Mouse (Mus musculus) liver, embryonic 12.5 days (tissue): ENCODE measurements at regions not wholly inside any gene's neighbourhood (a gene's known extent, or its start where the extent isn't known, plus 50 kb on each side); places are given as distances from the start of the nearest gene placed in this dataset. TPM values are rescaled to one million over a fixed set of nuclear protein-coding genes. Genes with fewer than 3 reads are reported as not detected.

Experiments
- microRNA-seq: library from miRNA; unstranded; fragments of <30 nt; microRNA quantifications from one replicate; pipeline ENCODE4, GENCODE M21; 2017

Small RNAs in the stretch of these regions (microRNA-seq; reads per million reads assigned to microRNA genes)
- gene Gm27878 = not detected
